Mouse (Mus musculus) lung, postnatal 0 days (tissue): ENCODE results near the gene Fcer1g.

Experiments
- CTCF ChIP-seq: IDR thresholded peaks from 2 replicates; pipeline ENCODE4 v1.5.1; 2016; ENCODE audit warnings: antibody characterized with exemption, mild to moderate bottlenecking
- EP300 ChIP-seq: IDR thresholded peaks from 2 replicates; pipeline ENCODE4 v1.6.1; 2016; ENCODE audit warnings: antibody characterized with exemption, mild to moderate bottlenecking, control low read depth

GRCm38 (mm10) chr1:171262594-171263130, 28.5 kb upstream of the Fcer1g start:
- TF ChIP-seq CTCF, result no peak
- TF ChIP-seq EP300, result no peak
